Mouse (Mus musculus) liver, embryonic 14.5 days (tissue): ENCODE data around the gene Grap2. TPM values are rescaled to one million over a fixed set of nuclear protein-coding genes. Genes with fewer than 3 reads are reported as not detected.
A peak's percentile ranks its signal among the peaks of the same experiment; 100 is the strongest.

Experiments
- ATAC-seq: fragments of 200-750 bp; cut with Nextera tagmentation; 2 replicates; pipeline ENCODE4 v1.8.0; 2017; ENCODE audit warnings: moderate number of reproducible peaks, mild to moderate bottlenecking, moderate library complexity; ENCODE audit not compliant: insufficient read depth
- DNase-seq, 3 experiments: peaks; one replicate each; pipeline ENCODE4 v3.0.0-alpha.2; 2012 to 2013; ENCODE audit warnings: low read depth in 3 of 3, low spot score in 3 of 3
- H3K27ac ChIP-seq: fragments of 300-500 bp; sonication (generic); 2 replicates; pipeline ENCODE4 v1.5.1; 2014; ENCODE audit warnings: moderate library complexity, mild to moderate bottlenecking, control low read depth, inconsistent platforms
- H3K27me3 ChIP-seq: fragments of 300-500 bp; sonication (generic); 2 replicates; pipeline ENCODE4 v1.6.1; 2014; ENCODE audit warnings: mild to moderate bottlenecking, low read length, moderate library complexity; ENCODE audit not compliant: control insufficient read depth, insufficient read depth
- H3K36me3 ChIP-seq: fragments of 300-500 bp; sonication (generic); replicated peaks from 2 replicates; pipeline ENCODE4 v1.6.1; 2014; ENCODE audit warnings: low read depth; ENCODE audit not compliant: control insufficient read depth, insufficient read depth
- H3K4me1 ChIP-seq, 2 experiments: fragments of 200-500 bp in 1 of 2; fragments of 300-500 bp in 1 of 2; sonication (generic) in 1 of 2; replicated peaks; 2 replicates each; pipeline ENCODE4 v1.6.1; 2012 to 2014; ENCODE audit warnings: antibody characterized with exemption in 1 of 2, inconsistent platforms in 1 of 2, low read length in 1 of 2; ENCODE audit not compliant: control insufficient read depth in 2 of 2, insufficient read depth in 2 of 2
- H3K4me2 ChIP-seq: fragments of 300-500 bp; sonication (generic); 2 replicates; pipeline ENCODE4 v1.6.1; 2014; ENCODE audit warnings: low read depth, mild to moderate bottlenecking, control low read depth, moderate library complexity
- H3K4me3 ChIP-seq, 2 experiments: fragments of 200-500 bp in 1 of 2; fragments of 300-500 bp in 1 of 2; sonication (generic) in 1 of 2; 2 replicates each; pipeline ENCODE4 v1.5.1; 2012 to 2014; ENCODE audit warnings: low read depth in 2 of 2, low read length in 2 of 2, mild to moderate bottlenecking in 2 of 2, control low read depth in 1 of 2, inconsistent platforms in 1 of 2, moderate library complexity in 1 of 2; ENCODE audit not compliant: insufficient read depth in 1 of 2
- H3K9ac ChIP-seq: fragments of 300-500 bp; sonication (generic); replicated peaks from 2 replicates; pipeline ENCODE4 v1.6.1; 2014; ENCODE audit warnings: mild to moderate bottlenecking, control low read depth, moderate library complexity
- H3K9me3 ChIP-seq: fragments of 300-500 bp; sonication (generic); 2 replicates; pipeline ENCODE4 v1.6.1; 2016; ENCODE audit warnings: low read length, mixed read lengths; ENCODE audit not compliant: control insufficient read depth
- CTCF ChIP-seq: IDR thresholded peaks from 2 replicates; pipeline ENCODE4 v1.5.1; 2016; ENCODE audit warnings: antibody characterized with exemption, low read depth, control low read depth
- EP300 ChIP-seq: IDR thresholded peaks from 2 replicates; pipeline ENCODE4 v1.6.1; 2016; ENCODE audit warnings: antibody characterized with exemption, low read depth
- WGBS: fragments of 180-500 bp; shearing (Covaris S2); extraction: QIAGEN DNeasy Blood & Tissue Kit; methylation state at CpG from one replicate; pipeline ENCODE4 v1.1.7; 2014; ENCODE audit not compliant: insufficient replicate concordance; 5-methylcytosine and 5-hydroxymethylcytosine counted together
- polyA plus RNA-seq, 2 experiments: library from polyadenylated mRNA; depleted of rRNA in 1 of 2; stranded (reverse) in 1 of 2; unstranded in 1 of 2; fragments of >200 nt; fragmentation: Nextera tagmentation in 1 of 2; extraction: Ambion mirVana in 1 of 2; gene quantifications; 2 replicates each; pipeline versions ENCODE4 v1.2.1 to v1.2.3; 2012 to 2014

Gene Grap2
- polyA plus RNA-seq, 2 experiments, result 8.7 to 21.8 TPM

GRCm38 (mm10) chr15:80559978-80560377, 12.4 kb upstream of the Grap2 start:
- DNase-seq (no peak), ATAC-seq (no peak)
- Histone ChIP-seq H3K9ac (no peak overlapping the region), H3K4me1 (peaks cover 0 to 3% of the 10 kb centered on the region in 2 experiments; a peak in 1 of 4 replicates), H3K4me3 (no peak overlapping the region), H3K4me2 (no peak overlapping the region), H3K36me3 (no peaks in the 10 kb centered on the region), H3K9me3 (no peaks in the 10 kb centered on the region), H3K27me3 (peaks cover 3% of the 10 kb centered on the region), H3K27ac (no peak overlapping the region)
- WGBS, result 27% methylated on average over 14 of the region's 14 CpGs
- no peak for TF ChIP-seq CTCF
- no peak for TF ChIP-seq EP300

GRCm38 (mm10) chr15:80560646-80561580, 11.5 kb upstream of the Grap2 start:
- no peak for DNase-seq
- Histone ChIP-seq H3K4me3 (no peak overlapping the region), H3K27me3 (peaks cover 3% of the 10 kb centered on the region), H3K4me2 (no peak overlapping the region), H3K9me3 (no peaks in the 10 kb centered on the region), H3K27ac (no peak overlapping the region), H3K9ac (no peak overlapping the region), H3K4me1 (peaks cover 0 to 3% of the 10 kb centered on the region in 2 experiments; a peak in 1 of 4 replicates), H3K36me3 (no peaks in the 10 kb centered on the region)
- 35% methylated on average over 15 of the region's 15 CpGs for WGBS
- no peak for TF ChIP-seq CTCF
- TF ChIP-seq EP300, result no peak
- ATAC-seq, result no peak

- H3K4me3 ChIP-seq, result no peak overlapping the region
- 54% methylated on average over 3 of the region's 3 CpGs for WGBS
- no peaks in the 10 kb centered on the region for H3K9me3 ChIP-seq
- no peaks in the 10 kb centered on the region for H3K36me3 ChIP-seq
- H3K4me1 ChIP-seq, result peaks cover 0 to 3% of the 10 kb centered on the region in 2 experiments; a peak in 1 of 4 replicates
- ATAC-seq, result no peak
- no peak overlapping the region for H3K9ac ChIP-seq
- H3K4me2 ChIP-seq, result no peak overlapping the region
- peaks cover 3% of the 10 kb centered on the region for H3K27me3 ChIP-seq
- no peak overlapping the region for H3K27ac ChIP-seq
- no peak for TF ChIP-seq EP300
- TF ChIP-seq CTCF, result no peak
- no peak for DNase-seq
Observed at GRCm38 (mm10) chr15:80562446-80562845, 9.9 kb upstream of the Grap2 start.

- no peak overlapping the region for H3K4me3 ChIP-seq
- H3K27ac ChIP-seq, result no peak overlapping the region
- WGBS, result 70% methylated on average over 6 of the region's 6 CpGs
- H3K4me1 ChIP-seq, result peaks cover 0 to 3% of the 10 kb centered on the region in 2 experiments; a peak in 1 of 4 replicates
- no peaks in the 10 kb centered on the region for H3K9me3 ChIP-seq
- no peak overlapping the region for H3K4me2 ChIP-seq
- no peaks in the 10 kb centered on the region for H3K36me3 ChIP-seq
- TF ChIP-seq CTCF (peak; percentile 68), EP300 (no peak)
- no peak overlapping the region for H3K9ac ChIP-seq
- H3K27me3 ChIP-seq, result peaks cover 3% of the 10 kb centered on the region
- ATAC-seq (no peak), DNase-seq (no peak)
Observed at GRCm38 (mm10) chr15:80563634-80564208, 8.7 kb upstream of the Grap2 start.

GRCm38 (mm10) chr15:80565106-80565665, 7.2 kb upstream of the Grap2 start, which contains the start of gene Enthd1:
Gene Enthd1, minus strand, starts transcription at chr15:80565156.
- H3K4me3 ChIP-seq, result no peak within 1 kb of the TSS
- no peak within 1 kb of the TSS for H3K4me2 ChIP-seq
- H3K36me3 ChIP-seq, result no peaks in the 10 kb centered on the region
- no peak within 1 kb of the TSS for H3K27ac ChIP-seq
- ATAC-seq (no peak), DNase-seq (no peak)
- TF ChIP-seq EP300, result no peak
- no peak for TF ChIP-seq CTCF
- H3K9me3 ChIP-seq, result no peaks in the 10 kb centered on the region
- H3K9ac ChIP-seq, result no peak within 1 kb of the TSS
- no peaks in the 10 kb centered on the region for H3K4me1 ChIP-seq
- 57% methylated on average over 19 of the region's 19 CpGs for WGBS
- H3K27me3 ChIP-seq, result peaks cover 3% of the 10 kb centered on the region
